Mouse (Mus musculus) forebrain, embryonic 15.5 days (tissue): ENCODE results near the gene Gnao1. TPM values are rescaled to one million over a fixed set of nuclear protein-coding genes. Genes with fewer than 3 reads are reported as not detected.

Experiments used
- ATAC-seq: fragments of 200-750 bp; cut with Nextera tagmentation; replicated peaks from 2 replicates; pipeline ENCODE4 v1.8.0; 2017; ENCODE audit warnings: mild to moderate bottlenecking, moderate TSS enrichment, moderate library complexity
- H3K27ac ChIP-seq: fragments of 300-500 bp; sonication (generic); replicated peaks from 2 replicates; pipeline ENCODE4 v1.5.1; 2015; ENCODE audit warnings: mild to moderate bottlenecking, inconsistent platforms
- H3K27me3 ChIP-seq: fragments of 300-500 bp; sonication (generic); 2 replicates; pipeline ENCODE4 v1.6.1; 2015; ENCODE audit warnings: inconsistent platforms
- H3K36me3 ChIP-seq: fragments of 300-500 bp; sonication (generic); 2 replicates; pipeline ENCODE4 v1.6.1; 2015; ENCODE audit warnings: mild to moderate bottlenecking, inconsistent platforms
- H3K4me1 ChIP-seq: fragments of 300-500 bp; sonication (generic); 2 replicates; pipeline ENCODE4 v1.6.1; 2015; ENCODE audit warnings: inconsistent platforms
- H3K4me2 ChIP-seq: fragments of 300-500 bp; sonication (generic); replicated peaks from 2 replicates; pipeline ENCODE4 v1.6.1; 2015; ENCODE audit warnings: mild to moderate bottlenecking, inconsistent platforms
- H3K4me3 ChIP-seq: fragments of 300-500 bp; sonication (generic); 2 replicates; pipeline ENCODE4 v1.5.1; 2015; ENCODE audit warnings: mild to moderate bottlenecking, inconsistent platforms
- H3K9ac ChIP-seq: fragments of 300-500 bp; sonication (generic); replicated peaks from 2 replicates; pipeline ENCODE4 v1.6.1; 2015; ENCODE audit warnings: mild to moderate bottlenecking, inconsistent platforms
- H3K9me3 ChIP-seq: fragments of 300-500 bp; sonication (generic); 2 replicates; pipeline ENCODE4 v1.6.1; 2016; ENCODE audit warnings: inconsistent platforms
- WGBS: fragments of 180-500 bp; shearing (Covaris S2); methylation state at CpG from one replicate; pipeline ENCODE4 v1.1.7; 2015; ENCODE audit warnings: mixed read lengths; 5-methylcytosine and 5-hydroxymethylcytosine counted together
- polyA plus RNA-seq: library from polyadenylated mRNA; unstranded; fragments of >200 nt; fragmentation: Nextera tagmentation; extraction: Ambion mirVana; gene quantifications from 2 replicates; pipeline ENCODE4 v1.2.1, GENCODE M21; 2015

Gnao1 gene
- polyA plus RNA-seq, 1 experiment from 2014 or later, result 167 TPM

- WGBS, result 8% methylated on average over 6 of the region's 6 CpGs
- Histone ChIP-seq H3K4me1 (peaks cover 36% of the 10 kb centered on the region), H3K27me3 (no peaks in the 10 kb centered on the region), H3K9ac (no peak overlapping the region), H3K27ac (peak overlapping the region; percentile 42), H3K4me2 (no peak overlapping the region), H3K9me3 (no peaks in the 10 kb centered on the region), H3K36me3 (peaks cover 8% of the 10 kb centered on the region; the same call in 1 of the 2 replicates), H3K4me3 (no peak overlapping the region)
- peak; percentile 46 for ATAC-seq
Measured at GRCm38 (mm10) chr8:93931336-93931735, 121.6 kb downstream of the Gnao1 start.

- Histone ChIP-seq H3K9ac (no peak overlapping the region), H3K4me2 (no peak overlapping the region), H3K27ac (peak overlapping the region; percentile 42), H3K27me3 (no peaks in the 10 kb centered on the region), H3K9me3 (no peaks in the 10 kb centered on the region), H3K36me3 (peaks cover 3% of the 10 kb centered on the region; the same call in 1 of the 2 replicates), H3K4me1 (peaks cover 36% of the 10 kb centered on the region), H3K4me3 (no peak overlapping the region)
- peak; percentile 78 for ATAC-seq
- WGBS, result 14% methylated on average over 6 of the region's 6 CpGs
Measured at GRCm38 (mm10) chr8:93932873-93933272, 123.1 kb downstream of the Gnao1 start.

GRCm38 (mm10) chr8:93933288-93933687 is 123.5 kb downstream of the Gnao1 start:
- Histone ChIP-seq H3K4me3 (no peak overlapping the region), H3K27ac (peak overlapping the region; percentile 42)
- ATAC-seq, result peak; percentile 53

GRCm38 (mm10) chr8:93938193-93938592 is 128.4 kb downstream of the Gnao1 start:
- Histone ChIP-seq H3K9ac (no peak overlapping the region), H3K4me3 (no peak overlapping the region), H3K27me3 (no peaks in the 10 kb centered on the region), H3K36me3 (peaks cover 3% of the 10 kb centered on the region; the same call in 1 of the 2 replicates), H3K4me1 (peaks cover 33% of the 10 kb centered on the region), H3K27ac (no peak overlapping the region), H3K4me2 (no peak overlapping the region), H3K9me3 (no peaks in the 10 kb centered on the region)
- WGBS, result 87% methylated on average over 3 of the region's 3 CpGs
- no peak for ATAC-seq

More at GRCm38 (mm10) chr8:93933288-93933687, 123.5 kb downstream of the Gnao1 start:
- Histone ChIP-seq H3K9me3 (no peaks in the 10 kb centered on the region), H3K4me2 (no peak overlapping the region), H3K4me1 (peaks cover 36% of the 10 kb centered on the region), H3K9ac (no peak overlapping the region), H3K36me3 (peaks cover 3% of the 10 kb centered on the region; the same call in 1 of the 2 replicates), H3K27me3 (no peaks in the 10 kb centered on the region)
- WGBS, result 56% methylated on average over 2 of the region's 2 CpGs

- 77% methylated on average over 11 of the region's 11 CpGs for WGBS
- Histone ChIP-seq H3K27ac (peak overlapping the region; percentile 43), H3K4me2 (no peak overlapping the region), H3K4me1 (peaks cover 20% of the 10 kb centered on the region), H3K9me3 (no peaks in the 10 kb centered on the region), H3K36me3 (peaks cover 14% of the 10 kb centered on the region), H3K27me3 (no peaks in the 10 kb centered on the region), H3K9ac (no peak overlapping the region), H3K4me3 (no peak overlapping the region)
- ATAC-seq, result no peak
Measured at GRCm38 (mm10) chr8:93940542-93941423, 131.0 kb downstream of the Gnao1 start.

- H3K36me3 ChIP-seq, result peaks cover 20% of the 10 kb centered on the region
- H3K4me3 ChIP-seq, result no peak overlapping the region
- peak; percentile 33 for ATAC-seq
- H3K4me1 ChIP-seq, result peaks cover 18% of the 10 kb centered on the region
- H3K4me2 ChIP-seq, result no peak overlapping the region
- no peaks in the 10 kb centered on the region for H3K27me3 ChIP-seq
- no peak overlapping the region for H3K9ac ChIP-seq
- H3K27ac ChIP-seq, result peak overlapping the region; percentile 43
- H3K9me3 ChIP-seq, result no peaks in the 10 kb centered on the region
- WGBS, result 70% methylated on average over 4 of the region's 4 CpGs
Measured at GRCm38 (mm10) chr8:93941636-93942054, 131.9 kb downstream of the Gnao1 start.

GRCm38 (mm10) chr8:93945781-93946180 is 136.0 kb downstream of the Gnao1 start:
- WGBS, result 85% methylated on average over 4 of the region's 4 CpGs
- H3K36me3 ChIP-seq, result peaks cover 61% of the 10 kb centered on the region
- no peaks in the 10 kb centered on the region for H3K27me3 ChIP-seq
- ATAC-seq, result no peak
- no peak overlapping the region for H3K27ac ChIP-seq
- no peak overlapping the region for H3K9ac ChIP-seq
- no peak overlapping the region for H3K4me2 ChIP-seq
- H3K4me3 ChIP-seq, result no peak overlapping the region
- peaks cover 12% of the 10 kb centered on the region; the same call in 1 of the 2 replicates for H3K4me1 ChIP-seq
- no peaks in the 10 kb centered on the region for H3K9me3 ChIP-seq

- H3K36me3 ChIP-seq, result peaks cover 67% of the 10 kb centered on the region
Measured at GRCm38 (mm10) chr8:93946397-93946796, 136.6 kb downstream of the Gnao1 start.

GRCm38 (mm10) chr8:93950133-93950532 is 140.4 kb downstream of the Gnao1 start:
- WGBS, result 87% methylated on average over 14 of the region's 14 CpGs
- Histone ChIP-seq H3K4me1 (no peaks in the 10 kb centered on the region), H3K9me3 (no peaks in the 10 kb centered on the region), H3K27me3 (no peaks in the 10 kb centered on the region), H3K4me2 (no peak overlapping the region), H3K9ac (no peak overlapping the region), H3K36me3 (peaks cover 93% of the 10 kb centered on the region), H3K27ac (no peak overlapping the region), H3K4me3 (no peak overlapping the region)
- ATAC-seq, result no peak

More at GRCm38 (mm10) chr8:93946397-93946796, 136.6 kb downstream of the Gnao1 start:
- ATAC-seq, result no peak
- Histone ChIP-seq H3K9me3 (no peaks in the 10 kb centered on the region), H3K4me3 (no peak overlapping the region), H3K9ac (no peak overlapping the region), H3K4me2 (no peak overlapping the region), H3K4me1 (peaks cover 6% of the 10 kb centered on the region; the same call in 1 of the 2 replicates), H3K27ac (no peak overlapping the region), H3K27me3 (no peaks in the 10 kb centered on the region)
- 97% methylated on average over 1 of the region's 1 CpGs for WGBS

- 80% methylated on average over 9 of the region's 9 CpGs for WGBS
- H3K36me3 ChIP-seq, result peaks cover 100% of the 10 kb centered on the region
Measured at GRCm38 (mm10) chr8:93952511-93952910, 142.7 kb downstream of the Gnao1 start.

GRCm38 (mm10) chr8:93958402-93958801 is 148.6 kb downstream of the Gnao1 start:
- no peak for ATAC-seq
- no peaks in the 10 kb centered on the region for H3K9me3 ChIP-seq
- peaks cover 4% of the 10 kb centered on the region; the same call in 1 of the 2 replicates for H3K4me1 ChIP-seq
- H3K36me3 ChIP-seq, result peaks cover 62% of the 10 kb centered on the region
- 83% methylated on average over 9 of the region's 9 CpGs for WGBS
- no peak overlapping the region for H3K9ac ChIP-seq
- H3K27me3 ChIP-seq, result no peaks in the 10 kb centered on the region
- H3K27ac ChIP-seq, result no peak overlapping the region
- H3K4me2 ChIP-seq, result no peak overlapping the region
- H3K4me3 ChIP-seq, result no peak overlapping the region

More at GRCm38 (mm10) chr8:93952511-93952910, 142.7 kb downstream of the Gnao1 start:
- no peak overlapping the region for H3K9ac ChIP-seq
- 0 out of 2 replicates have a peak overlapping the region, but pooled peaks have one; percentile 5 for H3K27ac ChIP-seq
- no peaks in the 10 kb centered on the region for H3K4me1 ChIP-seq
- H3K9me3 ChIP-seq, result no peaks in the 10 kb centered on the region
- no peak overlapping the region for H3K4me3 ChIP-seq
- ATAC-seq, result no peak
- H3K27me3 ChIP-seq, result no peaks in the 10 kb centered on the region
- H3K4me2 ChIP-seq, result no peak overlapping the region

- Histone ChIP-seq H3K4me2 (no peak overlapping the region), H3K27me3 (no peaks in the 10 kb centered on the region), H3K36me3 (peaks cover 60% of the 10 kb centered on the region), H3K9ac (no peak overlapping the region), H3K4me3 (no peak overlapping the region), H3K27ac (no peak overlapping the region), H3K4me1 (peaks cover 4% of the 10 kb centered on the region; the same call in 1 of the 2 replicates), H3K9me3 (no peaks in the 10 kb centered on the region)
- 92% methylated on average over 6 of the region's 6 CpGs for WGBS
- no peak for ATAC-seq
Measured at GRCm38 (mm10) chr8:93960909-93961308, 151.1 kb downstream of the Gnao1 start.
